In genomic region chr1:33334061-33334460, GRCm38 (mm10) we compare ENCODE assay signal across 9 mouse cellular contexts.
DNase-seq lines count a peak whose midpoint lies in the region.
"Had no signal": no experiment of that assay in that cellular context is flagged by ENCODE, and none has a peak within 500 bp of the region (broad histone marks: within the 10 kb centered on the region; RNA-seq: fewer than 3 reads in every experiment).

No protein-coding gene starts in this region.

- intact Hi-C loops in heart, postnatal 36 days (cut with DNase I) = no loop called here
- intact Hi-C loops in left cerebral cortex, postnatal 10 days (cut with DNase I) = no loop called here

- DNase-seq in layer of hippocampus, adult 9-11 months = peak; percentile 9
- DNase-seq in layer of hippocampus, postnatal 10 days (ENCODE audit: low spot score in 2 of 2) = no peak
- DNase-seq in adrenal gland, postnatal 25 days = peak; percentile 2
- peak; percentile 45 for DNase-seq in cerebellum, adult 9-11 months
- DNase-seq in heart, postnatal 36 days = peak; percentile 16 to 33
- DNase-seq in ovary, adult 18-20 months (ENCODE audit: low spot score) = no peak
- DNase-seq in left cerebral cortex, postnatal 10 days (ENCODE audit: extremely low spot score in 1 of 2, low spot score in 2 of 2) = no peak
- DNase-seq: right cerebral cortex, postnatal 14 days; thymus, postnatal 36 days had no signal

Comparison
In these comparisons a context has a peak if more than half of its experiments do, and no peak if none do; other contexts are left out.
1. DNase-seq: peak in layer of hippocampus, adult 9-11 months (single experiment), adrenal gland, postnatal 25 days (single experiment), cerebellum, adult 9-11 months (single experiment) and heart, postnatal 36 days (2 of 2); none in layer of hippocampus, postnatal 10 days (0 of 2), ovary, adult 18-20 months (single experiment) and left cerebral cortex, postnatal 10 days (0 of 2).